Mouse (Mus musculus) frontal cortex, postnatal 36 days (tissue): ENCODE measurements around the gene Gm7145.
"Not testable (repeated sequence)": the region's sequence is repeated elsewhere in the genome, so short reads cannot be mapped to it uniquely, and the experiment has no call there.

Experiments
- DNase-seq, 2 experiments: peaks; one replicate each; pipeline ENCODE4 v3.0.0; 2022; ENCODE audit warnings: low spot score in 2 of 2

Gm7145 gene

DNA sequence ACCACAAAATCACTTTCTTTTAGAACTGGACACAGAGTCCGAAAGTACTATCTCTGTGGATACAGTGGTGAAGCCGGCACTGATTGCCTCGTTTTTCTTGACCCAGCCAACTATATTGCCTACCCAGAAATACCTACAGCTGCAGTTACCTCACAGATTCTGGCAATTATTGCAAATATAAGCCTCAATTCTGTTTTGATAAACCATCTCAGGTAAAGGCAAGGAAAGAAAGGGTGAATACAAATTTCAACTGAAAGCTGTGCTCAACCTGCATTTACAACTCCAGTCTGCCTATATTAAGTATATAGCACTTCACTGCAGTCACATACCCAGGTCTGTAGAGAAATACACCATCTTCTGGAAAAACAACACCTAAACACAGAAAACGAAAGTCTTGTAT is at the start of gene Gm7145:
Gene Gm7145, plus strand, starts transcription at position 301 of the 400 bp plus-strand sequence.
- no peak for DNase-seq

DNA sequence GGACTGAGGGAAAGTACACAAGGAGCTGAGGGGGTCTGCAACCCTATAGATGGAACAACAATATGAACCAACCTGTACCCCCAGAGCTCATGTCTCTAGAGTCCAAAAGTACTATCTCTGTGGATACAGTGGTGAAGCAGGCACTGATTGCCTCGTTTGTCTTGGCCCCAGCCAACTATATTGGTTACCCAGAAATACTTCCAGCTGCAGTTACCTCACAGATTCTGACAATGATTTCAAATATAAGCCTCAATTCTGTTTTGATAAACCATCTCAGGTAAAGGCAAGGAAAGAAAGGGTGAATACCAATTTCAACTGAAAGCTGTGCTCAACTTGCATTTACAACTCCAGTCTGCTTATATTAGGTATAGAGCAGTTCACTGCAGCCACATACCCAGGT is 38.0 kb upstream of the Gm7145 start, which contains the start of gene Gm28168:
Gene Gm28168, plus strand, starts transcription at position 301 of the 400 bp plus-strand sequence.
- not testable (repeated sequence) for DNase-seq

DNA sequence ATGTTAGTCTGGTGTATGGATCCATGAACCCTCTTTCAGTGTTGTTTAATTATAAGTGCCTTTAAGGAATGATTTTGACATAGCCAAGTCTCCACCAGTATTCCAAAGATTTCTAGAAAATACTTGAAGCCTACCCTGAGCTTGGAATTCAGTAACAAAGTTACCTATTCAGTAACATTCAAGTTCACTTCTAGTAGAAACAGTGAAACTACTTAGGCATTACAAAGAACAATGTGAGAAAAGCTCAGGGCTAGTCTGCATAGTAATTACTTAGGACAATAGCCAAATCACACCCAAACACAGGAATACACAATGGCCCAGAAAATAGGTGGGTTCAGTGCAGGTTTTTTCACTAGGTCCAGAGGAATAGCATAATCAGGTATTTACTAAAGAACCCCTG is 38.1 kb downstream of the Gm7145 start:
- not testable (repeated sequence) for DNase-seq

DNA sequence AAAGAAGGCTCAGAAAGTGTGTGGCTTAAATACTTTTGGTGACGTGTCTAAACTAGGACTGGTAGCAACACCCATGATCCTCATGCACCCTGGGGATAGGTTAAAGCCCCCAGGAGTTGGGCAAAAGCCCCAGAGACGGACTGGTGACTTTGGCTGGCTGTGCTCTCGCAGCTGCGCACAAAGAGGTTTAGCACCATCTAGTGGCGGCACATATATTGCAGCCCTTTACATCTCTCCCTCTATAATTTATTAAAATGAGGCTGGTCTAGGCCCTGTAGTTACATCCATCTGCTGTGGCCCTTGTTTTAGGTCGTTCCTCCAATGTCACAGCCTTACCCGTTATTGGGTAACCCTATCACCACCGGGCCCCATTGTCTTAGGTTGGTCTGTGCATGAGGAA is 47.0 kb downstream of the Gm7145 start:
- DNase-seq, result peak in 1 of 2 experiments; percentile 0
